Mouse (Mus musculus): ENCODE results near the gene Mrgpre. TPM values are rescaled to one million over a fixed set of nuclear protein-coding genes. Genes with fewer than 3 reads are reported as not detected.
A peak's percentile ranks its signal among the peaks of the same experiment; 100 is the strongest.

Mrgpre gene
- polyA plus RNA-seq, 2 experiments, result 0.23 to 0.28 TPM

- no peak overlapping the region for H3K9ac ChIP-seq (replicated peaks)
- no peak overlapping the region for H3K27ac ChIP-seq
- no peaks in the 10 kb centered on the region for H3K36me3 ChIP-seq (replicated peaks; ENCODE audit: control insufficient read depth, insufficient read depth, low read depth)
- no peak for DNase-seq (ENCODE audit: low read depth in 3 of 3, low spot score in 3 of 3)
- TF ChIP-seq CTCF (IDR thresholded peaks at IDR 0.05; ENCODE audit: low read depth) (no peak), EP300 (IDR thresholded peaks at IDR 0.05; ENCODE audit: low read depth) (no peak)
- H3K4me3 ChIP-seq (ENCODE audit: insufficient read depth in 1 of 2, low read depth in 2 of 2, low read length in 2 of 2), result no peak overlapping the region
- H3K9me3 ChIP-seq (ENCODE audit: control insufficient read depth, low read length), result no peaks in the 10 kb centered on the region
- WGBS (ENCODE audit: insufficient replicate concordance), result 33% methylated on average over 19 of the region's 19 CpGs
- peaks cover 0 to 3% of the 10 kb centered on the region in 2 experiments; a peak in 1 of 4 replicates for H3K4me1 ChIP-seq (replicated peaks; ENCODE audit: control insufficient read depth in 2 of 2, insufficient read depth in 2 of 2, low read length in 1 of 2)
- peaks cover 3% of the 10 kb centered on the region; the same call in 1 of the 2 replicates for H3K27me3 ChIP-seq (ENCODE audit: control insufficient read depth, insufficient read depth, low read length)
- ATAC-seq (ENCODE audit: insufficient read depth), result no peak
- no peak overlapping the region for H3K4me2 ChIP-seq (ENCODE audit: low read depth)
These were observed 19.3 kb downstream of the Mrgpre start for GRCm38 (mm10) chr7:143764876-143765530.

GRCm38 (mm10) chr7:143763794-143764193 lies 20.5 kb downstream of the Mrgpre start:
- Histone ChIP-seq H3K4me3 (ENCODE audit: insufficient read depth in 1 of 2, low read depth in 2 of 2, low read length in 2 of 2) (no peak overlapping the region), H3K27ac (no peak overlapping the region), H3K4me1 (replicated peaks; ENCODE audit: control insufficient read depth in 2 of 2, insufficient read depth in 2 of 2, low read length in 1 of 2) (no peaks in the 10 kb centered on the region), H3K9me3 (ENCODE audit: control insufficient read depth, low read length) (no peaks in the 10 kb centered on the region), H3K9ac (replicated peaks) (no peak overlapping the region), H3K27me3 (ENCODE audit: control insufficient read depth, insufficient read depth, low read length) (peaks cover 3% of the 10 kb centered on the region; the same call in 1 of the 2 replicates), H3K36me3 (replicated peaks; ENCODE audit: control insufficient read depth, insufficient read depth, low read depth) (no peaks in the 10 kb centered on the region), H3K4me2 (ENCODE audit: low read depth) (no peak overlapping the region)
- DNase-seq (ENCODE audit: low read depth in 3 of 3, low spot score in 3 of 3), result peak in 1 of 3 experiments; percentile 13
- TF ChIP-seq CTCF (IDR thresholded peaks at IDR 0.05; ENCODE audit: low read depth), result peak; percentile 80
- no peak for TF ChIP-seq EP300 (IDR thresholded peaks at IDR 0.05; ENCODE audit: low read depth)
- no peak for ATAC-seq (ENCODE audit: insufficient read depth)
- WGBS (ENCODE audit: insufficient replicate concordance), result 11% methylated on average over 3 of the region's 3 CpGs

DNA sequence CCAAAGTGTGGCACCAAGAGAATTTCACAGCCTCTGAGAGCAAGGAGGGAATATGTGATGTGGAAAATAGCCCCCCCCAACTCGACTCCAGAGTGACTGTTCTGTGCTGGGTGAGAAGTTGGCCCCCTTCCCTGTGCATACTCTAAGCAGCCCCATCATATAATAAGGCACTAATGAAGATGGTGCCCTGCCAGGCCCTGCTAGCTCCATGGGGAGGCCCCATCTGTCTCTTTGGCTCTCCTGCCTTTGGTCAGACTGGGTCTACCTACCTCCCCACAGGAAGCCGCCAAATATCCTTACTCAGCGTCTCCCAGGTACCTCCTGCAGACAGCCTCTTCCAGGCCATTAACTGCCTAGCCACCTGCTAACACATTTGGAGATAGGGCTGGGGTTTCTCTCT lies 25.3 kb downstream of the Mrgpre start:
- H3K4me2 ChIP-seq (ENCODE audit: low read depth), result no peak overlapping the region
- TF ChIP-seq EP300 (IDR thresholded peaks at IDR 0.05; ENCODE audit: low read depth) (no peak), CTCF (IDR thresholded peaks at IDR 0.05; ENCODE audit: low read depth) (no peak)
- peaks cover 0 to 2% of the 10 kb centered on the region in 2 experiments; a peak in 1 of 4 replicates for H3K4me1 ChIP-seq (replicated peaks; ENCODE audit: control insufficient read depth in 2 of 2, insufficient read depth in 2 of 2, low read length in 1 of 2)
- no peak overlapping the region for H3K4me3 ChIP-seq (ENCODE audit: insufficient read depth in 1 of 2, low read depth in 2 of 2, low read length in 2 of 2)
- ATAC-seq (ENCODE audit: insufficient read depth) (no peak), DNase-seq (ENCODE audit: low read depth in 3 of 3, low spot score in 3 of 3) (no peak)
- 36% methylated on average over 3 of the region's 3 CpGs for WGBS (ENCODE audit: insufficient replicate concordance)
- no peaks in the 10 kb centered on the region for H3K9me3 ChIP-seq (ENCODE audit: control insufficient read depth, low read length)
- H3K27ac ChIP-seq, result no peak overlapping the region
- no peaks in the 10 kb centered on the region for H3K36me3 ChIP-seq (replicated peaks; ENCODE audit: control insufficient read depth, insufficient read depth, low read depth)
- no peak overlapping the region for H3K9ac ChIP-seq (replicated peaks)
- no peaks in the 10 kb centered on the region; the same call in 1 of the 2 replicates for H3K27me3 ChIP-seq (ENCODE audit: control insufficient read depth, insufficient read depth, low read length)

GRCm38 (mm10) chr7:143757696-143758095 lies 26.6 kb downstream of the Mrgpre start:
- peaks cover 0 to 2% of the 10 kb centered on the region in 2 experiments; a peak in 1 of 4 replicates for H3K4me1 ChIP-seq (replicated peaks; ENCODE audit: control insufficient read depth in 2 of 2, insufficient read depth in 2 of 2, low read length in 1 of 2)
- no peak for TF ChIP-seq CTCF (IDR thresholded peaks at IDR 0.05; ENCODE audit: low read depth)
- no peak for TF ChIP-seq EP300 (IDR thresholded peaks at IDR 0.05; ENCODE audit: low read depth)
- H3K4me3 ChIP-seq (ENCODE audit: insufficient read depth in 1 of 2, low read depth in 2 of 2, low read length in 2 of 2), result no peak overlapping the region
- no peak overlapping the region for H3K4me2 ChIP-seq (ENCODE audit: low read depth)
- H3K36me3 ChIP-seq (replicated peaks; ENCODE audit: control insufficient read depth, insufficient read depth, low read depth), result no peaks in the 10 kb centered on the region
- WGBS (ENCODE audit: insufficient replicate concordance), result 36% methylated on average over 3 of the region's 3 CpGs
- H3K9ac ChIP-seq (replicated peaks), result no peak overlapping the region
- DNase-seq (ENCODE audit: low read depth in 3 of 3, low spot score in 3 of 3) (no peak), ATAC-seq (ENCODE audit: insufficient read depth) (no peak)
- no peaks in the 10 kb centered on the region; the same call in 1 of the 2 replicates for H3K27me3 ChIP-seq (ENCODE audit: control insufficient read depth, insufficient read depth, low read length)
- no peak overlapping the region for H3K27ac ChIP-seq
- H3K9me3 ChIP-seq (ENCODE audit: control insufficient read depth, low read length), result no peaks in the 10 kb centered on the region

- Histone ChIP-seq H3K4me2 (ENCODE audit: low read depth) (peak overlapping the region; percentile 53), H3K36me3 (replicated peaks; ENCODE audit: control insufficient read depth, insufficient read depth, low read depth) (no peaks in the 10 kb centered on the region), H3K4me3 (ENCODE audit: insufficient read depth in 1 of 2, low read depth in 2 of 2, low read length in 2 of 2) (no peak overlapping the region), H3K4me1 (replicated peaks; ENCODE audit: control insufficient read depth in 2 of 2, insufficient read depth in 2 of 2, low read length in 1 of 2) (peaks cover 0 to 2% of the 10 kb centered on the region in 2 experiments; a peak in 1 of 4 replicates), H3K9ac (replicated peaks) (no peak overlapping the region), H3K9me3 (ENCODE audit: control insufficient read depth, low read length) (no peaks in the 10 kb centered on the region), H3K27ac (no peak overlapping the region), H3K27me3 (ENCODE audit: control insufficient read depth, insufficient read depth, low read length) (no peaks in the 10 kb centered on the region; the same call in 1 of the 2 replicates)
- DNase-seq (ENCODE audit: low read depth in 3 of 3, low spot score in 3 of 3) (peak in 2 of 3 experiments; percentile 29 to 30), ATAC-seq (ENCODE audit: insufficient read depth) (peak; percentile 69; the same call in 1 of the 2 replicates)
- TF ChIP-seq EP300 (IDR thresholded peaks at IDR 0.05; ENCODE audit: low read depth) (no peak), CTCF (IDR thresholded peaks at IDR 0.05; ENCODE audit: low read depth) (no peak)
- WGBS (ENCODE audit: insufficient replicate concordance), result under 1% methylated on average over 15 of the region's 15 CpGs
These were observed 27.3 kb downstream of the Mrgpre start for GRCm38 (mm10) chr7:143757027-143757390.
